Mouse (Mus musculus) forebrain, embryonic 13.5 days (tissue): ENCODE data around the gene Sirt5. TPM values are rescaled to one million over a fixed set of nuclear protein-coding genes. Genes with fewer than 3 reads are reported as not detected.

Experiments used
- ATAC-seq: fragments of 200-750 bp; cut with Nextera tagmentation; 2 replicates; pipeline ENCODE4 v1.8.0; 2017
- H3K27ac ChIP-seq: fragments of 300-500 bp; sonication (generic); 2 replicates; pipeline ENCODE4 v1.5.1; 2015; ENCODE audit warnings: inconsistent platforms, mild to moderate bottlenecking, moderate library complexity
- H3K27me3 ChIP-seq: fragments of 300-500 bp; sonication (generic); 2 replicates; pipeline ENCODE4 v1.6.1; 2015; ENCODE audit warnings: mild to moderate bottlenecking, inconsistent platforms
- H3K36me3 ChIP-seq: fragments of 300-500 bp; sonication (generic); 2 replicates; pipeline ENCODE4 v1.6.1; 2015; ENCODE audit warnings: mild to moderate bottlenecking, inconsistent platforms; ENCODE audit not compliant: poor library complexity, severe bottlenecking
- H3K4me1 ChIP-seq: fragments of 300-500 bp; sonication (generic); 2 replicates; pipeline ENCODE4 v1.6.1; 2015; ENCODE audit warnings: inconsistent platforms
- H3K4me2 ChIP-seq: fragments of 300-500 bp; sonication (generic); 2 replicates; pipeline ENCODE4 v1.6.1; 2015; ENCODE audit warnings: inconsistent platforms, mild to moderate bottlenecking, moderate library complexity
- H3K4me3 ChIP-seq: fragments of 300-500 bp; sonication (generic); 2 replicates; pipeline ENCODE4 v1.5.1; 2015; ENCODE audit warnings: mild to moderate bottlenecking, inconsistent platforms
- H3K9ac ChIP-seq: fragments of 300-500 bp; sonication (generic); 2 replicates; pipeline ENCODE4 v1.6.1; 2015; ENCODE audit warnings: mild to moderate bottlenecking, inconsistent platforms
- H3K9me3 ChIP-seq: fragments of 300-500 bp; sonication (generic); replicated peaks from 2 replicates; pipeline ENCODE4 v1.6.1; 2016; ENCODE audit warnings: inconsistent platforms
- WGBS: fragments of 180-500 bp; shearing (Covaris S2); methylation state at CpG from one replicate; pipeline ENCODE4 v1.1.7; 2015; 5-methylcytosine and 5-hydroxymethylcytosine counted together
- polyA plus RNA-seq: library from polyadenylated mRNA; unstranded; fragments of >200 nt; fragmentation: Nextera tagmentation; extraction: Ambion mirVana; gene quantifications from 2 replicates; pipeline ENCODE4 v1.2.1, GENCODE M21; 2015

The Sirt5 gene
- polyA plus RNA-seq, 1 experiment from 2014 or later = 42.1 TPM

- 91% methylated on average over 3 of the region's 3 CpGs for WGBS
- Histone ChIP-seq H3K4me1 (no peaks in the 10 kb centered on the region), H3K27me3 (no peaks in the 10 kb centered on the region), H3K9me3 (no peaks in the 10 kb centered on the region), H3K36me3 (peaks cover 46% of the 10 kb centered on the region), H3K4me3 (no peak overlapping the region), H3K4me2 (no peak overlapping the region), H3K9ac (no peak overlapping the region), H3K27ac (no peak overlapping the region)
- ATAC-seq = no peak
These were observed 14.7 kb downstream of the Sirt5 start for GRCm38 (mm10) chr13:43379989-43380388.

GRCm38 (mm10) chr13:43385321-43385720 lies 20.0 kb downstream of the Sirt5 start:
- peaks cover 36% of the 10 kb centered on the region for H3K36me3 ChIP-seq
- WGBS = 98% methylated on average over 10 of the region's 10 CpGs
- H3K4me2 ChIP-seq = no peak overlapping the region
- no peak overlapping the region for H3K27ac ChIP-seq
- ATAC-seq = no peak
- no peak overlapping the region for H3K4me3 ChIP-seq
- H3K4me1 ChIP-seq = no peaks in the 10 kb centered on the region
- no peak overlapping the region for H3K9ac ChIP-seq
- no peaks in the 10 kb centered on the region for H3K9me3 ChIP-seq
- no peaks in the 10 kb centered on the region for H3K27me3 ChIP-seq

GRCm38 (mm10) chr13:43397700-43398296 lies 32.5 kb downstream of the Sirt5 start:
- no peak; the same call in 1 of the 2 replicates for ATAC-seq
- peaks cover 55% of the 10 kb centered on the region for H3K36me3 ChIP-seq
- H3K4me2 ChIP-seq = peak overlapping the region; percentile 70; the same call in 1 of the 2 replicates
- H3K4me3 ChIP-seq = peak overlapping the region; percentile 85
- no peaks in the 10 kb centered on the region for H3K27me3 ChIP-seq
- H3K4me1 ChIP-seq = peaks cover 12% of the 10 kb centered on the region
- H3K27ac ChIP-seq = no peak overlapping the region
- no peaks in the 10 kb centered on the region for H3K9me3 ChIP-seq
- H3K9ac ChIP-seq = no peak overlapping the region
- 45% methylated on average over 14 of the region's 17 CpGs for WGBS

GRCm38 (mm10) chr13:43398297-43399080 lies 33.2 kb downstream of the Sirt5 start, which contains the start of gene Nol7:
Nol7 (plus strand) TSS chr13:43398390.
- Histone ChIP-seq H3K4me3 (peak within 1 kb of the TSS; percentile 85), H3K9ac (peak within 1 kb of the TSS; percentile 94), H3K36me3 (peaks cover 60% of the 10 kb centered on the region), H3K4me1 (peaks cover 12% of the 10 kb centered on the region), H3K9me3 (no peaks in the 10 kb centered on the region), H3K27me3 (no peaks in the 10 kb centered on the region), H3K27ac (peak within 1 kb of the TSS; percentile 93), H3K4me2 (peak within 1 kb of the TSS; percentile 70)
- 2% methylated on average over 56 of the region's 72 CpGs for WGBS
- ATAC-seq = peak; percentile 94

GRCm38 (mm10) chr13:43399576-43399975 lies 34.3 kb downstream of the Sirt5 start:
- Histone ChIP-seq H3K4me3 (peak overlapping the region; percentile 85), H3K9ac (0 out of 2 replicates have a peak overlapping the region, but pooled peaks have one; percentile 94), H3K4me2 (peak overlapping the region; percentile 70), H3K27me3 (no peaks in the 10 kb centered on the region), H3K9me3 (no peaks in the 10 kb centered on the region), H3K4me1 (peaks cover 12% of the 10 kb centered on the region), H3K36me3 (peaks cover 59% of the 10 kb centered on the region), H3K27ac (no peak overlapping the region)
- WGBS = 93% methylated on average over 5 of the region's 5 CpGs
- no peak for ATAC-seq

GRCm38 (mm10) chr13:43412311-43412710 lies 47.0 kb downstream of the Sirt5 start:
- Histone ChIP-seq H3K36me3 (peaks cover 58% of the 10 kb centered on the region), H3K4me3 (no peak overlapping the region)

GRCm38 (mm10) chr13:43413611-43414010 lies 48.3 kb downstream of the Sirt5 start:
- peaks cover 57% of the 10 kb centered on the region for H3K36me3 ChIP-seq
- no peak for ATAC-seq
- 97% methylated on average over 2 of the region's 2 CpGs for WGBS
- no peaks in the 10 kb centered on the region for H3K9me3 ChIP-seq
- H3K4me3 ChIP-seq = no peak overlapping the region
- H3K4me1 ChIP-seq = no peaks in the 10 kb centered on the region
- H3K9ac ChIP-seq = no peak overlapping the region
- no peak overlapping the region for H3K27ac ChIP-seq
- H3K27me3 ChIP-seq = no peaks in the 10 kb centered on the region
- H3K4me2 ChIP-seq = no peak overlapping the region

More at GRCm38 (mm10) chr13:43412311-43412710, 47.0 kb downstream of the Sirt5 start:
- Histone ChIP-seq H3K27ac (no peak overlapping the region), H3K9me3 (no peaks in the 10 kb centered on the region), H3K9ac (no peak overlapping the region), H3K4me2 (no peak overlapping the region), H3K4me1 (no peaks in the 10 kb centered on the region), H3K27me3 (no peaks in the 10 kb centered on the region)
- WGBS = 86% methylated on average over 7 of the region's 7 CpGs
- ATAC-seq = no peak

GRCm38 (mm10) chr13:43415249-43415648 lies 50.0 kb downstream of the Sirt5 start:
- 82% methylated on average over 1 of the region's 1 CpGs for WGBS

GRCm38 (mm10) chr13:43428436-43428835 lies 63.1 kb downstream of the Sirt5 start:
- H3K27ac ChIP-seq = no peak overlapping the region
- H3K4me2 ChIP-seq = no peak overlapping the region
- H3K27me3 ChIP-seq = no peaks in the 10 kb centered on the region
- H3K4me1 ChIP-seq = no peaks in the 10 kb centered on the region
- no peaks in the 10 kb centered on the region for H3K9me3 ChIP-seq
- no peak overlapping the region for H3K4me3 ChIP-seq
- H3K9ac ChIP-seq = no peak overlapping the region
- WGBS = 94% methylated on average over 4 of the region's 4 CpGs
- ATAC-seq = no peak
- peaks cover 24% of the 10 kb centered on the region for H3K36me3 ChIP-seq

More at GRCm38 (mm10) chr13:43415249-43415648, 50.0 kb downstream of the Sirt5 start:
- H3K27me3 ChIP-seq = no peaks in the 10 kb centered on the region
- ATAC-seq = no peak
- H3K4me3 ChIP-seq = no peak overlapping the region
- no peak overlapping the region for H3K4me2 ChIP-seq
- H3K9me3 ChIP-seq = no peaks in the 10 kb centered on the region
- peaks cover 72% of the 10 kb centered on the region for H3K36me3 ChIP-seq
- no peaks in the 10 kb centered on the region for H3K4me1 ChIP-seq
- H3K27ac ChIP-seq = no peak overlapping the region
- no peak overlapping the region for H3K9ac ChIP-seq

GRCm38 (mm10) chr13:43433395-43433794 lies 68.1 kb downstream of the Sirt5 start:
- no peak overlapping the region for H3K9ac ChIP-seq

GRCm38 (mm10) chr13:43440376-43440775 lies 75.1 kb downstream of the Sirt5 start:
- Histone ChIP-seq H3K27ac (no peak overlapping the region), H3K36me3 (no peaks in the 10 kb centered on the region), H3K4me2 (no peak overlapping the region), H3K4me1 (0 out of 2 replicates have a peak, but pooled peaks cover 3% of the 10 kb centered on the region), H3K4me3 (no peak overlapping the region), H3K27me3 (no peaks in the 10 kb centered on the region), H3K9ac (no peak overlapping the region), H3K9me3 (no peaks in the 10 kb centered on the region)
- ATAC-seq = no peak
- WGBS = 92% methylated on average over 1 of the region's 1 CpGs

More at GRCm38 (mm10) chr13:43433395-43433794, 68.1 kb downstream of the Sirt5 start:
- no peak overlapping the region for H3K27ac ChIP-seq
- no peaks in the 10 kb centered on the region for H3K27me3 ChIP-seq
- H3K9me3 ChIP-seq = no peaks in the 10 kb centered on the region
- H3K4me3 ChIP-seq = no peak overlapping the region
- H3K36me3 ChIP-seq = peaks cover 14% of the 10 kb centered on the region
- H3K4me2 ChIP-seq = no peak overlapping the region
- ATAC-seq = no peak
- WGBS = 84% methylated on average over 2 of the region's 2 CpGs
- H3K4me1 ChIP-seq = no peaks in the 10 kb centered on the region

- Histone ChIP-seq H3K36me3 (no peaks in the 10 kb centered on the region), H3K4me3 (no peak overlapping the region), H3K27ac (no peak overlapping the region), H3K9ac (no peak overlapping the region), H3K9me3 (no peaks in the 10 kb centered on the region), H3K27me3 (no peaks in the 10 kb centered on the region), H3K4me2 (no peak overlapping the region), H3K4me1 (0 out of 2 replicates have a peak, but pooled peaks cover 7% of the 10 kb centered on the region)
- WGBS = 83% methylated on average over 1 of the region's 1 CpGs
- no peak for ATAC-seq
These were observed 77.3 kb downstream of the Sirt5 start for GRCm38 (mm10) chr13:43442551-43442950.
